Mouse (Mus musculus) megakaryocyte, embryonic 14.5 days (primary cell): ENCODE results near the gene Coq8a. TPM values are rescaled to one million over a fixed set of nuclear protein-coding genes. Genes with fewer than 3 reads are reported as not detected.

Source experiments
- H3K27me3 ChIP-seq: replicated peaks from 2 replicates; pipeline ENCODE3; 2012; ENCODE audit warnings: inconsistent platforms
- H3K36me3 ChIP-seq: replicated peaks from 2 replicates; pipeline ENCODE3; 2012; ENCODE audit warnings: low read length, inconsistent platforms, mixed read lengths
- H3K4me1 ChIP-seq: 2 replicates; pipeline ENCODE4 v1.6.1; 2012; ENCODE audit warnings: inconsistent platforms
- H3K4me3 ChIP-seq: replicated peaks from 2 replicates; pipeline ENCODE3; 2012; ENCODE audit warnings: moderate library complexity, mild to moderate bottlenecking, inconsistent platforms
- H3K9me3 ChIP-seq: 2 replicates; pipeline ENCODE4 v1.6.1; 2012; ENCODE audit warnings: inconsistent platforms
- FLI1 ChIP-seq: IDR thresholded peaks from 2 replicates; pipeline ENCODE4 v1.6.1; 2012; ENCODE audit warnings: low read length, inconsistent platforms, mixed read lengths
- GATA1 ChIP-seq: IDR thresholded peaks from 3 replicates; pipeline ENCODE4 v1.6.1; 2012; ENCODE audit warnings: mixed read lengths, low read length, inconsistent platforms, borderline replicate concordance
- polyA plus RNA-seq: library from polyadenylated mRNA; stranded (reverse); fragments of >175 nt; gene quantifications from 2 replicates; pipeline ENCODE4 v1.2.3, GENCODE M21; 2012; ENCODE audit warnings: low replicate concordance; ENCODE audit not compliant: insufficient read depth

Gene Coq8a
- polyA plus RNA-seq, 1 experiment: 3.1 TPM

DNA sequence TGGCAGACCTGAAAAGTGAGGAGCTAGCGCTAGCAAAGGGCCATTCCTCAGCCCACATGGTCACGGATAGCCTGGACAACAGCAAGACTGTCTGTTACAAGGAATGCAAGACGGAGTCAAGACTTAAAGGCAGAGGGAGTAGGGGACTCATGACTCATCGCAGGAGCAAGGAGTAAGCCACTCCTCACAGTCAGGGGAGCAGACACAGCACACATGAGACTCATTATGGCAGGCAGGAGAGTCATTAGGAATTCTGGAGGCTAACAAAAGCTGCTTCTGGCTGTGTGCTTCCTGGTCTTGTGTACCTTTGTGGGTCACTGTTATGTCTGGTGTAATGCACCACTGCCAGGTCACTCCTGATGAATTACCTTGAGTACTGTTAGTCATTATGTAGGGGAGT lies 60.2 kb downstream of the Coq8a start:
- peaks cover 82% of the 10 kb centered on the region for H3K36me3 ChIP-seq

DNA sequence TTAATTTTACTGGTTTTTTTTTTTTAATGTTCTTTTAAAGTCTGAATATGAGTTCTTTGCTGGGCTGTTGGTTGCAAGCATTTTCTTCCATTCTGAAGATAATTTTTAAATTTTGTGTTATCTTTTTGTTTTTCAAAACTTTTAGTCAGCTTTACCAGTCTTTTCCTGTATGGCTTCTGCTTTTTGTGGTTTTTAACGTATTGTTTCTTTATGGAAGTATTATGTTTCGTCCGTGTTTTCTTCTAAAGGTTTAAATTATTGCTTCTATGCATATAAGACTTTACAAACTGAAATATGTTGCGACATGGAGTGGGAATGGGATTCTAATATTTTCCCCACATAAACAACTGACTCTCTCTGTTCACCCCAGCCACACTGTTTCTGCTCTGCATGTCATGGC lies 67.2 kb downstream of the Coq8a start:
- H3K27me3 ChIP-seq: no peaks in the 10 kb centered on the region
- no peak overlapping the region for H3K4me3 ChIP-seq
- peaks cover 9% of the 10 kb centered on the region; the same call in 1 of the 2 replicates for H3K4me1 ChIP-seq
- TF ChIP-seq GATA1: no peak
- TF ChIP-seq FLI1: no peak
- peaks cover 44% of the 10 kb centered on the region for H3K36me3 ChIP-seq
- no peaks in the 10 kb centered on the region for H3K9me3 ChIP-seq

More for the DNA sequence above, 60.2 kb downstream of the Coq8a start:
- no peak overlapping the region for H3K4me3 ChIP-seq
- no peak for TF ChIP-seq FLI1
- TF ChIP-seq GATA1: no peak
- H3K9me3 ChIP-seq: no peaks in the 10 kb centered on the region
- no peaks in the 10 kb centered on the region for H3K4me1 ChIP-seq
- no peaks in the 10 kb centered on the region for H3K27me3 ChIP-seq

DNA sequence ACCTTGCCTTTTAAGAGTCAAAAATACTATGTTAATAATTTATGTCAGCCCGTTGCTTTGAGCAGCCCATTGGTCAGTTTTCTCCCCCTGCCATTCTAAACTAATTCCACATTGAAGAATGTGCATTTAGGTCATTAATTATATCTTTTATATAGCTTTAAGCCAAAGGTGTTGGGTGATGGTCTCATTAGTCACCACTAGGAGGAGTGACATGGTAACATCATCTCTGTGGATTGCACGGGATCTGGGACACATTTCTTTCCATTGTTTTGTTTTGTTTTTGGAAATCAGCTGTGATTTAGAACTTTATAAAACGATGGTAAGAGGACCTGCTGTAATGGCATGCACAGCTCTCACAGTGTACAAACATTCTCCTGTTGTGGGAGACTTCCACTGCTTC lies 68.0 kb downstream of the Coq8a start:
- Histone ChIP-seq H3K4me3 (no peak overlapping the region), H3K9me3 (no peaks in the 10 kb centered on the region), H3K27me3 (no peaks in the 10 kb centered on the region), H3K4me1 (peaks cover 9% of the 10 kb centered on the region; the same call in 1 of the 2 replicates), H3K36me3 (peaks cover 37% of the 10 kb centered on the region)
- TF ChIP-seq GATA1: no peak
- no peak for TF ChIP-seq FLI1

DNA sequence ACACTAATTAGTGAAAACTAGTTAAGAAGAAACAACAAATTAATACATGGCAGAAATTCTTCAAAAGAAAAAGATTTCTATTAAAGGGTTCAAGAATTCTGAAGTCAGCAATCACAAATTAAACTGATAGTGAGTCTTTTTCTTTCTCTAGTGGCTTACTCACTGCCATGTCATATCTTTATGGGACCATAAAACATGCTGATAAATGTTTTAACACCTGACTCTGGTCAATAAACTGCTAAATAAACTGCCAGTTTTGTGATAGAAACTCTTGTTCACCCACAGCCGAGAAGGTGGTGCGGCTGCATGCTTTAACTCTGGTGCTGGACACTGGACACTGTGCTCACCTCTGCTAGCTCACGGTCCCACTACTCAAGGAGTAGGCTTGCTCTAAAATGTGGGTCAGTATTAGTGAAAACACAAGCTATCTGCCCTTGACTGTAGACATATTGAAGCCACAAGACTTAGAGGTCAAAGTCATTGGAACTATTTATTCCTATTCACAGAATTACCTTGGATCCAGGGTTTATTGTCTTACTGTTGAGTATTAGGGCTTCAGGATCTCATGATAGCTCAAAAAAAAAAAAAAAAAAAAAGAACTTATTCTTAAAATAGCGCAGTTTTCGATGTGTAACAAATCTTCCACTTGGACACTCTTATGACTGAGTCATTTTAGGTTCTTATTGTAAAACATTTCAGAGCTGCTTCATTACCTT lies 71.2 kb downstream of the Coq8a start:
- Histone ChIP-seq H3K27me3 (no peaks in the 10 kb centered on the region), H3K9me3 (no peaks in the 10 kb centered on the region), H3K36me3 (peaks cover 25% of the 10 kb centered on the region), H3K4me3 (no peak overlapping the region), H3K4me1 (peaks cover 9% of the 10 kb centered on the region; the same call in 1 of the 2 replicates)
- TF ChIP-seq FLI1: no peak
- TF ChIP-seq GATA1: no peak

DNA sequence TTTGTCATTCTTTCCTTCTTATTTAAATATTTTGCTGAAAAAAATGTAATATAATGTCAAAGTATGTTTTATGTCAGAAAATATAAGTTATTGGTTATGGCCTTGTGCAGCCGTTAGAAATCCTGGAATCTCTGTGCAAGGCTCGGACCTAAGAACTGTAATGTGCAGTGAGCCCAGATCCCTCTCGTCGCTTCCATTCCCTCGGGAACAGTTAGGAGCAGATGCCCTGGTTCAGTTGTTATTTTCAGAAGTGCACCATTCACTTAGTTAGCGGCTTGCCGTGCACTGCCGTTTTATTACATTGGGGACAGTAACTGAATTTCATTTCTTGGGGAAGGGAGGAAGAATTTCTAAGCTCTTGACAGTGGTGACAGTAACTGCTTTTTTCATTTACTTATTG lies 81.2 kb downstream of the Coq8a start:
- TF ChIP-seq FLI1 (no peak), GATA1 (no peak)

DNA sequence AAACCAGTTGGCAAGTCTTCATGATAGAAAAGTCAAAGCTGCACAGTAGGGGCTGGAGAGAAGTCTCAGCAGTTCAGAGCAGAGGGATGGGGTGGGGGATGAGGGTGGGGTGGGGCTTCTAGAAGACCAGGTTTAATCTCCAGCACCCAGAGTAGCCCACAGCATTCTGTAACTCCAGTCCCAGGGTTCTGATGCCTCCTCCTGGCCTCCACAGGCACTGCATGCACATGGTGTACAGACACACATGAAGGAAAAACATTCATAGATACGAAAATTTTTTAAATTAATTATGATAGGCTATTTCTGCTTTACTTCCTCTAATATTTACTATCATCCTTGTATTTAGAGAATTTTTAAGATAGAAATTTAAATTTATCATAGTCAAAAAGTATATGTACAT lies 82.9 kb downstream of the Coq8a start:
- TF ChIP-seq FLI1 (no peak), GATA1 (no peak)
- Histone ChIP-seq H3K27me3 (no peaks in the 10 kb centered on the region), H3K4me3 (no peak overlapping the region), H3K9me3 (no peaks in the 10 kb centered on the region), H3K4me1 (no peaks in the 10 kb centered on the region), H3K36me3 (peaks cover 54% of the 10 kb centered on the region)

More for the DNA sequence above, 81.2 kb downstream of the Coq8a start:
- Histone ChIP-seq H3K4me3 (no peak overlapping the region), H3K9me3 (no peaks in the 10 kb centered on the region), H3K4me1 (no peaks in the 10 kb centered on the region), H3K27me3 (no peaks in the 10 kb centered on the region), H3K36me3 (peaks cover 48% of the 10 kb centered on the region)

Other genes with a start within 250 kb of the Coq8a start
- 16.1 and 80.7 TPM in 2 replicates for gene Cdc42bpa, start 239.1 kb downstream of the Coq8a start, polyA plus RNA-seq
- 36.6 and 38.6 TPM in 2 replicates for gene Psen2, start 63.8 kb upstream of the Coq8a start, polyA plus RNA-seq
- gene Itpkb, start 130.9 kb upstream of the Coq8a start, polyA plus RNA-seq: 36.8 and 40.6 TPM in 2 replicates